Mouse (Mus musculus) B cell, adult 2 months (primary cell): ENCODE results near the gene Ublcp1.

Experiments
- DNase-seq, 2 experiments: peaks; one replicate each; pipeline ENCODE4 v3.0.0; 2022

The Ublcp1 gene

DNA sequence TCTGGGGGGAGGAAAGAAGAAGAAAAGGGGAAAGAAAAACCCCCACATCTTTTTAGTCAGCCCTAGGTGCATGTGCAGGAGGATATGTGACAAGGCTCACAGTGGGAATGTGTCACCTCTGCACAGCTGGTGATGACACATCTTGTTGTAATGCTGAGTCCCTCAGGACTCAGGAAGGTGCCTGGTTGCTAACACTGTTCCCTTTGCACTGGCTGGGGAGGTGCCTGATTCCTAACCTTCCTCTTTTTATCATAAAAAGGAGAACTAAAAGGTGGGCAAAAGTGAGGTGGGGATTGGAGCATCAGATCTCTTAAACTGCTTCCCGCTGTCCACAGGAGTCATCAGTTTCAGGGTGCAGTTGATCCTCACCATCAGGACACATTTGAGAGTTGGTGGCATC, 52.9 kb downstream of the Ublcp1 start:
- peak in 1 of 2 experiments; percentile 8 for DNase-seq

DNA sequence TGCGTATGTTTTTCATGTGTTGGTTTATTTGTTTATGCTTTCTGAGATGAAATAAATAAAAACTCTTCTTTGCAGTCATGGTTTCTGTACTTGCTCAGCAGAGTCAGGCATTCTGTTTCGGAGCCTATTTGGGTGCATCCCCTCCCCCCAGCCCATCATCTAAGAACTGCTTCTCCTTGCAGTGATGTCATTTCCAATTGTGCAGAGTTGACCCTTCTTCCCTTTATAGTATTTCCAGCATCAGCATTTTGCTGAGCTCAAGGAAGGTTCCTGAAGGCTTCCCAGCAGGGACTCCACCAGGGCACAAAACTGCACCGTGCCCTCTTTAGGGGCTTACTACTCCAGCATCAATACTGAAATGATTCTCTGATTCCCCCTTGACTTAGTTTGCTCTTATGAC, 55.7 kb downstream of the Ublcp1 start:
- no peak for DNase-seq

- no peak for DNase-seq
Observed at GRCm38 (mm10) chr11:44413371-44413770, 56.9 kb downstream of the Ublcp1 start.

DNA sequence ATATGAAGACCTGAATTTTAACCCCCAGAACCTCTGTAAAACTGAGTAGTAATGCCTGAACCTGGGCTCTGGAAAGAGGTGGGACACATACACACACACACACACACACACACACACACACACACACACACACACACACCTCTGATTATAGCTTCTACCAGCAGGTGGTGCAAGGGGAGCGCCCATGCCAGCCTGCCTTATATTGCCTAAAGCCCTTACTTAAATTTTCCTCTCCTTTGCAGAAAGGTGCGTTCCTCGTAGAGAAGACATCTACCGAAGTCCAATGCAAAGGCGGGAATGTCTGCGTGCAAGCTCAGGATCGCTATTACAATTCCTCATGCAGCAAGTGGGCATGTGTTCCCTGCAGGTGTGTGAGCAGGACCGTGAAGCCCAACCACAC, 58.0 kb downstream of the Ublcp1 start:
- DNase-seq: peak; percentile 49 to 55

- DNase-seq: no peak
Observed at GRCm38 (mm10) chr11:44410413-44410812, 59.9 kb downstream of the Ublcp1 start.

DNA sequence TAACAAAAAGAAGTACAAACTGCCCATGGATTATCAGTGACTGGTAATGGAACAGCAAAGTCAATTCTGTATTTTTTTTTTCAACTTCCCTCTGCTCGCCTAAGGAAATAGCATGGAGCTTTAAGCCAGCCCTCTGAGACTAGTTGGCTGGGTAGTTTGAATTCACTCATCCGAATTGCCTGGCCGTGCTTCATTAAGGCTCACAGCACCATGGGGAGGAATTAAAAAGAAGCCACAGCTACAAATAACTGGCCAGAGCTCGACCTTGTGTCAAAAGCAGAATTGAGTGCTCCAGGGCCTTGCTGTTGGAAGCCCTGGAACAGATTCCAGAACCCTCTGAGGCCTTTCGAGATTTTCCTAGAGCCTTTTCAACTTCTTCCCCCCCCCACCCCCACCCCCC, 61.7 kb downstream of the Ublcp1 start:
- DNase-seq: no peak

- DNase-seq: no peak
Observed at GRCm38 (mm10) chr11:44406457-44406856, 63.8 kb downstream of the Ublcp1 start.

- DNase-seq: no peak
Observed at GRCm38 (mm10) chr11:44405961-44406360, 64.3 kb downstream of the Ublcp1 start.

DNA sequence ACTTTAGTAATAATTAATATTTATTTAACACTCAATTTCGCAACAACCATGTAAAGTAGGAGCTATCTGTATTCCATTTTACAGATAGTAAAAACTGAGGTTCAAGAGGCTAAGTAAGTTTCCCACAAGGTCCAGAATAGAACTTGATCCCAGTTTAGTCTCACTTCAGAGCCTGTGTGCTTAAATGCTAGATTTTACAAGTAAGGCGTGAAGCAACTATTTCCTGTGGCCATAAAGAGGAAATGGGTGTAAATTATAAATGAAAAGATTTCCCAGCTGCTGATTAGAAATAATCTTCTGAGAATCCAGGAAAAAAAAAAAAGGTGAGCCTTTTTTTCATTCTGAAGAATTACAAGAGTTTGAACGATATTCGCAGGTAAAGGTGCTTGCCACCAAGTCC, 65.2 kb downstream of the Ublcp1 start:
- no peak for DNase-seq
